Mouse (Mus musculus) heart, embryonic 14.5 days (tissue): ENCODE measurements around the gene Ddx58. TPM values are rescaled to one million over a fixed set of nuclear protein-coding genes. Genes with fewer than 3 reads are reported as not detected.

Source experiments
- ATAC-seq: fragments of 200-750 bp; cut with Nextera tagmentation; 2 replicates; pipeline ENCODE4 v1.8.0; 2017; ENCODE audit warnings: low read depth, moderate TSS enrichment; ENCODE audit not compliant: insufficient number of reproducible peaks, insufficient read depth, low FRiP score
- H3K27ac ChIP-seq, 2 experiments: fragments of 200-500 bp in 1 of 2; fragments of 300-500 bp in 1 of 2; sonication (generic) in 1 of 2; replicated peaks in 1 of 2; 2 replicates each; pipeline ENCODE4 v1.5.1; 2012 to 2014; ENCODE audit warnings: low read depth in 2 of 2, low read length in 2 of 2, control low read depth in 1 of 2, mild to moderate bottlenecking in 1 of 2, mixed read lengths in 1 of 2; ENCODE audit not compliant: control insufficient read depth in 1 of 2, insufficient read depth in 1 of 2
- H3K27me3 ChIP-seq: fragments of 300-500 bp; sonication (generic); 2 replicates; pipeline ENCODE4 v1.6.1; 2014; ENCODE audit warnings: mild to moderate bottlenecking, low read length, control low read depth; ENCODE audit not compliant: control insufficient read depth, insufficient read depth
- H3K36me3 ChIP-seq: fragments of 300-500 bp; sonication (generic); 2 replicates; pipeline ENCODE4 v1.6.1; 2014; ENCODE audit warnings: mild to moderate bottlenecking, control low read depth, low read length, mixed read lengths; ENCODE audit not compliant: control insufficient read depth, insufficient read depth
- H3K4me1 ChIP-seq, 2 experiments: fragments of 200-500 bp in 1 of 2; fragments of 300-500 bp in 1 of 2; sonication (generic) in 1 of 2; 2 replicates each; pipeline ENCODE4 v1.6.1; 2012 to 2014; ENCODE audit warnings: low read length in 2 of 2, control low read depth in 1 of 2, mixed read lengths in 1 of 2; ENCODE audit not compliant: control insufficient read depth in 2 of 2, insufficient read depth in 2 of 2
- H3K4me2 ChIP-seq: fragments of 300-500 bp; sonication (generic); 2 replicates; pipeline ENCODE4 v1.6.1; 2014; ENCODE audit warnings: mild to moderate bottlenecking, low read length
- H3K4me3 ChIP-seq, 2 experiments: fragments of 200-500 bp in 1 of 2; fragments of 300-500 bp in 1 of 2; sonication (generic) in 1 of 2; 2 replicates each; pipeline ENCODE4 v1.5.1; 2012 to 2014; ENCODE audit warnings: low read length in 2 of 2, mild to moderate bottlenecking in 2 of 2, control low read depth in 1 of 2, low read depth in 1 of 2, moderate library complexity in 1 of 2; ENCODE audit not compliant: control insufficient read depth in 1 of 2, insufficient read depth in 1 of 2
- H3K9ac ChIP-seq: fragments of 300-500 bp; sonication (generic); 2 replicates; pipeline ENCODE4 v1.6.1; 2014; ENCODE audit warnings: mild to moderate bottlenecking, low read length
- H3K9me3 ChIP-seq: fragments of 300-500 bp; sonication (generic); 2 replicates; pipeline ENCODE4 v1.6.1; 2016; ENCODE audit warnings: low read length, control low read depth; ENCODE audit not compliant: control insufficient read depth
- WGBS: fragments of 180-500 bp; shearing (Covaris S2); extraction: QIAGEN DNeasy Blood & Tissue Kit; methylation state at CpG from one replicate; pipeline ENCODE4 v1.1.7; 2014; 5-methylcytosine and 5-hydroxymethylcytosine counted together
- polyA plus RNA-seq: library from polyadenylated mRNA; unstranded; fragments of >200 nt; fragmentation: Nextera tagmentation; extraction: Ambion mirVana; gene quantifications from 2 replicates; pipeline ENCODE4 v1.2.1, GENCODE M21; 2014

The Ddx58 gene
- polyA plus RNA-seq, 1 experiment from 2014 or later: 10.4 TPM

GRCm38 (mm10) chr4:40233062-40233664 is 6.5 kb downstream of the Ddx58 start:
- no peaks in the 10 kb centered on the region for H3K9me3 ChIP-seq
- H3K36me3 ChIP-seq: peaks cover 6% of the 10 kb centered on the region; the same call in 1 of the 2 replicates
- H3K27me3 ChIP-seq: no peaks in the 10 kb centered on the region
- 92% methylated on average over 7 of the region's 7 CpGs for WGBS
- no peak overlapping the region for H3K4me3 ChIP-seq
- H3K9ac ChIP-seq: no peak overlapping the region
- no peaks in the 10 kb centered on the region for H3K4me1 ChIP-seq
- no peak overlapping the region for H3K4me2 ChIP-seq
- ATAC-seq: no peak
- H3K27ac ChIP-seq: no peak overlapping the region

DNA sequence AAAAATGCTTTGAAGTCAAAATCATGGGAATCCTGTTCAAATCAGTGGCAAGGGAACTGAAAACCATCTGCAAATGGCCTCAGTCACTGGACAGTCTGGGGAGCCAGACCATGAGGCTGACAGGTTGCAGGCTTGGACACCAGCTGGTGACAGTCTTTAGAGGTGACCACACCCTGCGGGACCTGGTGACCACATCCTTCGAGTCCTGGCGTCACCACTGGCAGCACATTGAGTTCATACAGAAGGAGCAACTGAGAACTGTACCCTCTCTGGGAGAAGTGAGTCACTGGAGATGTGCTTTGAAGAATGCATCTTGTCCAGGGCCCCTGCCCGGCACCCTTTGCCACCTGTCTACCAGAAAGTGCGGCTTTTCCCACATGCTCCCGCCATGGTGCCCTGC is 9.9 kb downstream of the Ddx58 start:
- H3K4me3 ChIP-seq: no peak overlapping the region
- ATAC-seq: no peak
- H3K4me1 ChIP-seq: no peaks in the 10 kb centered on the region

DNA sequence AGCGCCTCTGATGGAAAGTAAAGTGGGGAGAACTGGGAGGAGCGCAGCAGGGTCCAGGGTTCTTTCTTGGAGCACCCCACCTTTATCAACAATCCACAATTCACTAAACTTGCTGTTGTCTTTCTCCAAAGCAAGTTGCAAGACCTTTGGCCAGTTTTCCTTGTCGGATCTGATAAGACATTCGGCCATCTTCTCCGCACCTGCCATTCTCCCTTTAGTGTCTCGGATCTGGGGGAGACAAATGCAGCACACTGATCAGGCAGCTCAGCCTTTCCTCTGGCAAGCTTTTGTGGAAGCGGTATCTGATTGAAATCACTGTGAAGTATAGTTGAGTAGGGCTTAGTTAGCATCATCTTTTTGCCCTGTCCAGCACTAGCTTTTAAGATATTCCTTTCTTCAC is 11.7 kb downstream of the Ddx58 start:
- ATAC-seq: no peak
- WGBS: 82% methylated on average over 7 of the region's 7 CpGs
- Histone ChIP-seq H3K4me3 (no peak overlapping the region), H3K9me3 (no peaks in the 10 kb centered on the region), H3K36me3 (peaks cover 24% of the 10 kb centered on the region; the same call in 1 of the 2 replicates), H3K27me3 (no peaks in the 10 kb centered on the region), H3K27ac (no peak overlapping the region), H3K9ac (no peak overlapping the region), H3K4me2 (no peak overlapping the region), H3K4me1 (no peaks in the 10 kb centered on the region)

More for the DNA sequence above, 9.9 kb downstream of the Ddx58 start:
- Histone ChIP-seq H3K4me2 (no peak overlapping the region), H3K9ac (no peak overlapping the region), H3K9me3 (no peaks in the 10 kb centered on the region), H3K36me3 (peaks cover 17% of the 10 kb centered on the region; the same call in 1 of the 2 replicates), H3K27me3 (no peaks in the 10 kb centered on the region), H3K27ac (no peak overlapping the region)
- 85% methylated on average over 6 of the region's 6 CpGs for WGBS

DNA sequence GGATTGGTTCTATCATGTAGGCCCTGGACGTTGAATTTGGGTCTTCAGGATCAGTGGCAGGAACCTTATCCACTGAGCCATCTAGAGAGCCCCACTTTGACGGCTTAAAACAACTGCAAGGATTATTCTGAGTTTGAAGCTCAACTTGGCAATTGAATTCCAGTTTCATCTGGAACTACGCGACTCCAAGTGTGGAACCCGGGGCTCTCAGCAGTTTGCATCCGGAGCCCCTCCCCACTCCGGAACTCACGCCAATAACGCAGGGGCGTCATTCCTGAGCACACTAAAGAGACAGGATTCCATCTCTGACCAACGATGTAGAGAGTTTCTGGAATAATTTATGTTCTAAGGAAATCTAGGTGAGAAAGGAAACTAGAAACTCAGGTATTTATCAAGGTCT is 12.5 kb downstream of the Ddx58 start:
- peaks cover 24% of the 10 kb centered on the region; the same call in 1 of the 2 replicates for H3K36me3 ChIP-seq
- no peak overlapping the region for H3K4me3 ChIP-seq
- H3K27me3 ChIP-seq: no peaks in the 10 kb centered on the region
- no peak overlapping the region for H3K4me2 ChIP-seq
- ATAC-seq: no peak
- no peak overlapping the region for H3K9ac ChIP-seq
- no peaks in the 10 kb centered on the region for H3K4me1 ChIP-seq
- 81% methylated on average over 11 of the region's 11 CpGs for WGBS
- H3K27ac ChIP-seq: no peak overlapping the region
- no peaks in the 10 kb centered on the region for H3K9me3 ChIP-seq

- Histone ChIP-seq H3K36me3 (peaks cover 28% of the 10 kb centered on the region; the same call in 1 of the 2 replicates), H3K4me3 (no peak overlapping the region), H3K9me3 (no peaks in the 10 kb centered on the region), H3K4me1 (no peaks in the 10 kb centered on the region), H3K27ac (no peak overlapping the region), H3K9ac (no peak overlapping the region), H3K4me2 (no peak overlapping the region), H3K27me3 (no peaks in the 10 kb centered on the region)
- ATAC-seq: no peak
- WGBS: 65% methylated on average over 5 of the region's 5 CpGs
Measured at GRCm38 (mm10) chr4:40226095-40226494, 13.5 kb downstream of the Ddx58 start.

DNA sequence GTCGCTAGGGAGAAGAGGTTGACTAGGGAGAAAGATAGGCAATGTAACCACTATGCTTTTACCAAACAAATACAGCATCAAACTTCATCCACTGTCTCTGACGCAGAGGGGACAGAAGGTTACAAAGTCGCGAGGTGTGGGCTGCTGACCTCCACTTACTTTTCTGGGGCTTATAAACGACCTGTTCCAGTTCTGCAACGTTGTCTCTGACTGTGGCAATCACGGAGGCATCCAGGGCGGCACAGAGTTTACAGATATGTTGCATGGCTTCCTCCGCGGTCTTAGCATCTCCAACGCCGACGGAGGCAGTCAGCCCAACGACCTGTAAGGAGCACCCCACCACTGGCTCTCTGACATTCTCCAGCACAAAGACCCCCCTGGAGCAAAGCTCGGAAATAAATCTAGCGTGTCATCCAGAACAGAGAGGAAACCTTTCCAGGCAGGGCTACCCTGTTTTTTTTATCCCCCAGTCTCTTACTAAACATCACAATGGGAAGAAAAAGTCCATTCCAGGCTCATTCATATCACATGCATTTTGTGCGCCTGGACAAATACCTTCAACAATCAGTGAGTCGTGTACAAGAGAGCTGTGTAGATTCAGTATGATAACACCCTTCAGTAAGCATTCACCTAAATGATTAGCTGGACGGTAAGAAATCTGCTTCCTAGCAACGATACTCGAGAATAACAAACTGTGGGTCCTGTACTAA is 17.6 kb downstream of the Ddx58 start:
- H3K27me3 ChIP-seq: no peaks in the 10 kb centered on the region
- H3K4me2 ChIP-seq: no peak overlapping the region
- no peak overlapping the region for H3K9ac ChIP-seq
- H3K4me1 ChIP-seq: peaks cover 2% of the 10 kb centered on the region in 2 experiments; a peak in 1 of 4 replicates
- H3K9me3 ChIP-seq: no peaks in the 10 kb centered on the region
- no peak overlapping the region for H3K4me3 ChIP-seq
- peaks cover 36% of the 10 kb centered on the region; the same call in 1 of the 2 replicates for H3K36me3 ChIP-seq
- 42% methylated on average over 21 of the region's 21 CpGs for WGBS
- no peak overlapping the region for H3K27ac ChIP-seq
- no peak for ATAC-seq

GRCm38 (mm10) chr4:40221004-40221760 is 18.4 kb downstream of the Ddx58 start:
- H3K9me3 ChIP-seq: no peaks in the 10 kb centered on the region
- 35% methylated on average over 14 of the region's 14 CpGs for WGBS
- no peak overlapping the region for H3K27ac ChIP-seq
- H3K4me3 ChIP-seq: no peak overlapping the region
- peak overlapping the region; percentile 50 for H3K4me2 ChIP-seq
- no peak for ATAC-seq
- peaks cover 2% of the 10 kb centered on the region in 2 experiments; a peak in 1 of 4 replicates for H3K4me1 ChIP-seq
- H3K27me3 ChIP-seq: no peaks in the 10 kb centered on the region
- H3K36me3 ChIP-seq: peaks cover 34% of the 10 kb centered on the region
- no peak overlapping the region; the same call in 1 of the 2 replicates for H3K9ac ChIP-seq
